Mouse (Mus musculus): Measurements from ENCODE around the gene Rtp4. TPM values are rescaled to one million over a fixed set of nuclear protein-coding genes. Genes with fewer than 3 reads are reported as not detected.

Gene Rtp4
- polyA plus RNA-seq, 1 experiment from 2014 or later: 3.1 TPM

GRCm38 (mm10) chr16:23631531-23631930 is 111.4 kb downstream of the Rtp4 start:
- no peaks in the 10 kb centered on the region for H3K36me3 ChIP-seq (ENCODE audit: control insufficient read depth, insufficient read depth, low read length)
- no peak overlapping the region for H3K4me3 ChIP-seq (ENCODE audit: low read depth, low read length)
- 70% methylated on average over 2 of the region's 2 CpGs for WGBS
- no peak overlapping the region for H3K9ac ChIP-seq (ENCODE audit: low read depth, low read length)
- no peaks in the 10 kb centered on the region for H3K9me3 ChIP-seq (ENCODE audit: control insufficient read depth, low read length)
- no peak overlapping the region for H3K27ac ChIP-seq (ENCODE audit: low read depth, low read length)
- no peaks in the 10 kb centered on the region for H3K27me3 ChIP-seq (ENCODE audit: control insufficient read depth, insufficient read depth, low read length)
- DNase-seq (ENCODE audit: low spot score) (no peak), ATAC-seq (ENCODE audit: low FRiP score) (no peak)
- no peak overlapping the region for H3K4me2 ChIP-seq (replicated peaks; ENCODE audit: low read depth, low read length)
- H3K4me1 ChIP-seq (replicated peaks; ENCODE audit: control insufficient read depth, insufficient read depth, low read length): no peaks in the 10 kb centered on the region

GRCm38 (mm10) chr16:23632681-23633080 is 112.6 kb downstream of the Rtp4 start:
- DNase-seq (ENCODE audit: low spot score) (no peak), ATAC-seq (ENCODE audit: low FRiP score) (no peak)
- no peaks in the 10 kb centered on the region for H3K36me3 ChIP-seq (ENCODE audit: control insufficient read depth, insufficient read depth, low read length)
- H3K27ac ChIP-seq (ENCODE audit: low read depth, low read length): no peak overlapping the region
- H3K4me1 ChIP-seq (replicated peaks; ENCODE audit: control insufficient read depth, insufficient read depth, low read length): no peaks in the 10 kb centered on the region
- H3K4me3 ChIP-seq (ENCODE audit: low read depth, low read length): no peak overlapping the region
- H3K4me2 ChIP-seq (replicated peaks; ENCODE audit: low read depth, low read length): no peak overlapping the region
- H3K27me3 ChIP-seq (ENCODE audit: control insufficient read depth, insufficient read depth, low read length): no peaks in the 10 kb centered on the region
- no peak overlapping the region for H3K9ac ChIP-seq (ENCODE audit: low read depth, low read length)
- H3K9me3 ChIP-seq (ENCODE audit: control insufficient read depth, low read length): no peaks in the 10 kb centered on the region
- WGBS: 71% methylated on average over 2 of the region's 2 CpGs

GRCm38 (mm10) chr16:23653028-23653427 is 132.9 kb downstream of the Rtp4 start:
- ATAC-seq (ENCODE audit: low FRiP score) (no peak), DNase-seq (ENCODE audit: low spot score) (no peak)
- Histone ChIP-seq H3K9me3 (ENCODE audit: control insufficient read depth, low read length) (no peaks in the 10 kb centered on the region), H3K4me2 (replicated peaks; ENCODE audit: low read depth, low read length) (no peak overlapping the region), H3K27me3 (ENCODE audit: control insufficient read depth, insufficient read depth, low read length) (no peaks in the 10 kb centered on the region), H3K4me1 (replicated peaks; ENCODE audit: control insufficient read depth, insufficient read depth, low read length) (no peaks in the 10 kb centered on the region), H3K27ac (ENCODE audit: low read depth, low read length) (no peak overlapping the region), H3K9ac (ENCODE audit: low read depth, low read length) (no peak overlapping the region), H3K36me3 (ENCODE audit: control insufficient read depth, insufficient read depth, low read length) (no peaks in the 10 kb centered on the region), H3K4me3 (ENCODE audit: low read depth, low read length) (no peak overlapping the region)
- WGBS: 93% methylated on average over 5 of the region's 5 CpGs

- Histone ChIP-seq H3K27me3 (ENCODE audit: control insufficient read depth, insufficient read depth, low read length) (no peaks in the 10 kb centered on the region), H3K36me3 (ENCODE audit: control insufficient read depth, insufficient read depth, low read length) (no peaks in the 10 kb centered on the region), H3K4me3 (ENCODE audit: low read depth, low read length) (no peak overlapping the region), H3K9me3 (ENCODE audit: control insufficient read depth, low read length) (no peaks in the 10 kb centered on the region), H3K4me2 (replicated peaks; ENCODE audit: low read depth, low read length) (no peak overlapping the region), H3K9ac (ENCODE audit: low read depth, low read length) (no peak overlapping the region), H3K4me1 (replicated peaks; ENCODE audit: control insufficient read depth, insufficient read depth, low read length) (no peaks in the 10 kb centered on the region), H3K27ac (ENCODE audit: low read depth, low read length) (no peak overlapping the region)
- ATAC-seq (ENCODE audit: low FRiP score): no peak
- WGBS: 91% methylated on average over 4 of the region's 4 CpGs
- no peak for DNase-seq (ENCODE audit: low spot score)
Measured at GRCm38 (mm10) chr16:23653479-23653878, 133.4 kb downstream of the Rtp4 start.

- no peak for ATAC-seq (ENCODE audit: low FRiP score)
- no peak for DNase-seq (ENCODE audit: low spot score)
- Histone ChIP-seq H3K36me3 (ENCODE audit: control insufficient read depth, insufficient read depth, low read length) (no peaks in the 10 kb centered on the region), H3K9me3 (ENCODE audit: control insufficient read depth, low read length) (no peaks in the 10 kb centered on the region), H3K4me3 (ENCODE audit: low read depth, low read length) (no peak overlapping the region), H3K27me3 (ENCODE audit: control insufficient read depth, insufficient read depth, low read length) (no peaks in the 10 kb centered on the region), H3K4me1 (replicated peaks; ENCODE audit: control insufficient read depth, insufficient read depth, low read length) (no peaks in the 10 kb centered on the region), H3K9ac (ENCODE audit: low read depth, low read length) (no peak overlapping the region), H3K27ac (ENCODE audit: low read depth, low read length) (no peak overlapping the region), H3K4me2 (replicated peaks; ENCODE audit: low read depth, low read length) (no peak overlapping the region)
- 82% methylated on average over 13 of the region's 13 CpGs for WGBS
Measured at GRCm38 (mm10) chr16:23659597-23660531, 139.8 kb downstream of the Rtp4 start.

Other genes starting within 250 kb of the Rtp4 start
- gene Rtp1, start 91.2 kb upstream of the Rtp4 start, polyA plus RNA-seq (2014; fragmentation: Nextera tagmentation; extraction: Ambion mirVana): not detected in 2 replicates
- 21.6 and 24.4 TPM in 2 replicates for gene Masp1, start 524 bp downstream of the Rtp4 start, polyA plus RNA-seq (2014; fragmentation: Nextera tagmentation; extraction: Ambion mirVana)